Comparison of ENCODE assay signal across 10 mouse cellular contexts in the genomic region with DNA sequence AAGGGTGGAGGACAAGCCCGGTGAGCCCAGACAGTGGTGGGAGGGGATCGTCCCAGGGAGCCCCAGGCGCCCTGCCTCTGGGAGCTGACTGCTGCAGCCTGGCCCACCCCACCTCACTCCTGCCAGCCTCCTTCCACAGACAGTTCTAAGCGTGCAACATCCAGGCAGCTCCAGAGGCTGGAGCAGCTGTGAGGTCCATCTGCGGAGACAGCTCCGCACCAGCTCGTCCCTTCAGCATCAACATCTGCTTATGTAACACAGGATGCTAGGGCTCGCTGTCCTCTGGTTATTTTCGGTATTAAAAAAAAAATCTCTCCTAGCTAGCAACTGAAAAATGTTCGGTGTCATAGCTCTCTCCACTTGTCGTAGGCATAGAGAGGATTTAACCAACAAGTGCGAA. TPM values are rescaled to one million over a fixed set of nuclear protein-coding genes. Genes with fewer than 3 reads are reported as not detected.
DNase-seq lines count a peak whose midpoint lies in the region; ATAC-seq and TF ChIP-seq lines count a peak whose summit lies in the region.
"Had no signal": no experiment of that assay in that cellular context is flagged by ENCODE, and none has a peak within 500 bp of the region (broad histone marks: within the 10 kb centered on the region; RNA-seq: fewer than 3 reads in every experiment).

No protein-coding gene starts in this region.

- peak; percentile 77; the same call in 1 of the 2 replicates for ATAC-seq in lung, embryonic 14.5 days (ENCODE audit: insufficient read depth)
- no peak for ATAC-seq in intestine, postnatal 0 days

- peak overlapping the region; percentile 62 for H3K4me2 ChIP-seq in lung, embryonic 14.5 days
- peak overlapping the region; percentile 76 for H3K4me2 ChIP-seq in intestine, postnatal 0 days (replicated peaks; ENCODE audit: low read depth)

- peak overlapping the region; percentile 36; the same call in 1 of the 2 replicates for H3K9ac ChIP-seq in lung, embryonic 14.5 days
- H3K9ac ChIP-seq in intestine, postnatal 0 days (ENCODE audit: low read depth, low read length) = 0 out of 2 replicates have a peak overlapping the region, but pooled peaks have one; percentile 4

- peak; percentile 34 for DNase-seq in lung, embryonic 14.5 days
- DNase-seq in lung, postnatal 10 days = no peak
- peak; percentile 39 for DNase-seq in embryo, embryonic 10 days (ENCODE audit: low spot score)
- peak; percentile 53 to 59 for DNase-seq in heart, adult 18-20 months
- peak; percentile 3 for DNase-seq in liver
- DNase-seq in right cerebral cortex, postnatal 10 days (ENCODE audit: low spot score in 2 of 2) = peak; percentile 42 to 61
- DNase-seq in thymus, postnatal 4 days = no peak

- H3K27ac ChIP-seq in lung, embryonic 14.5 days (ENCODE audit: low read depth) = no peak overlapping the region
- no peak overlapping the region for H3K27ac ChIP-seq in intestine, postnatal 0 days (ENCODE audit: low read depth, low read length)

- peak overlapping the region; percentile 33 for H3K4me3 ChIP-seq in lung, embryonic 14.5 days (ENCODE audit: low read depth, low read length)
- H3K4me3 ChIP-seq in intestine, postnatal 0 days (ENCODE audit: low read depth, low read length) = peak overlapping the region; percentile 40

- H3K27me3 ChIP-seq in lung, embryonic 14.5 days (ENCODE audit: insufficient read depth, low read length) = peaks cover 11% of the 10 kb centered on the region
- H3K27me3 ChIP-seq in intestine, postnatal 0 days (replicated peaks; ENCODE audit: control insufficient read depth, insufficient read depth, low read length) = peaks cover 5% of the 10 kb centered on the region; the same call in 1 of the 2 replicates
- H3K27me3 ChIP-seq: Patski had no signal

- 16% methylated on average over 12 of the region's 12 CpGs for WGBS in lung, embryonic 14.5 days
- 23% methylated on average over 10 of the region's 12 CpGs for WGBS in intestine, postnatal 0 days

- H3K4me1 ChIP-seq in lung, embryonic 14.5 days (ENCODE audit: insufficient read depth) = 0 out of 2 replicates have a peak, but pooled peaks cover 9% of the 10 kb centered on the region
- H3K4me1 ChIP-seq in intestine, postnatal 0 days (replicated peaks; ENCODE audit: control insufficient read depth, insufficient read depth, low read length) = peaks cover 5% of the 10 kb centered on the region; the same call in 1 of the 2 replicates

- no peaks in the 10 kb centered on the region for H3K36me3 ChIP-seq in lung, embryonic 14.5 days (ENCODE audit: insufficient read depth)
- H3K36me3 ChIP-seq in intestine, postnatal 0 days (ENCODE audit: control insufficient read depth, insufficient read depth) = no peaks in the 10 kb centered on the region

- TF ChIP-seq CTCF in lung, embryonic 14.5 days (IDR thresholded peaks at IDR 0.05; ENCODE audit: low read depth) = no peak
- no peak for TF ChIP-seq CTCF in intestine, postnatal 0 days (IDR thresholded peaks at IDR 0.05; ENCODE audit: low read depth)

- H3K9me3 ChIP-seq in lung, embryonic 14.5 days (ENCODE audit: low read depth, low read length) = no peaks in the 10 kb centered on the region
- no peaks in the 10 kb centered on the region for H3K9me3 ChIP-seq in intestine, postnatal 0 days (ENCODE audit: control insufficient read depth)

RNA-seq across cellular contexts. Expression of gene Col8a1, which starts 0.7 kb away (rescaled TPM):
- 0.92 and 1.3 TPM in 2 replicates for polyA plus RNA-seq in lung, embryonic 14.5 days (2014; fragmentation: Nextera tagmentation; extraction: Ambion mirVana)
- total RNA-seq in heart, adult 18-20 months (2021) = 1 to 10 TPM; 4.6 to 4.9 TPM
- 7.3 and 9.1 TPM in 2 replicates for polyA plus RNA-seq in intestine, postnatal 0 days (2015; fragmentation: Nextera tagmentation; extraction: Ambion mirVana)
- total RNA-seq: hematopoietic stem cell, adult 5-6 weeks had no signal

Comparison
In these comparisons a context has a peak if more than half of its experiments do, and no peak if none do; other contexts are left out.
1. DNase-seq: peak in lung, embryonic 14.5 days (single experiment), embryo, embryonic 10 days (single experiment), heart, adult 18-20 months (2 of 2), liver (single experiment) and right cerebral cortex, postnatal 10 days (2 of 2); none in lung, postnatal 10 days (single experiment) and thymus, postnatal 4 days (single experiment).